Mouse (Mus musculus): ENCODE data around the gene Mrpl17.

DNA sequence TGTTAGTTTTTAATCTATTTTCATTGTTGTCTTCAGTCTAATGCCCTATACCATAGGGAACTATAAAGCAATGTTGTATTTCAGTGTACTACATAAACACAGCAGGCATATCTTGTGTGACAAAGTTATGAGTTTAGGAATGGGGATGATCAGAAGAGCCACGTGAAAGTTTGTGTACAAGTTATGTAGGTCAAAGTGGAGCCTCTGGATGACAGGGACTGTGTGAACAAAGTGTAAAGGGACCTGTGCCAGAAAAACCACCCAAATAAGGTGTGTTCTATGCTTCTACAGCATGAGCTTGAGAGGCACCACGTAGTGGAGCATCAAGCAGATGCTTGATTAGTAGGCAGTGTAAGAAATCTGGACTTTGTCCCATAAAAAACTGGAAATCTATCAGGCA lies 4.2 kb downstream of the Mrpl17 start:
- no peak for TF ChIP-seq POLR2A (IDR thresholded peaks at IDR 0.05; ENCODE audit: borderline replicate concordance, control insufficient read depth, low read depth, low read length)
- TF ChIP-seq CTCF (IDR thresholded peaks at IDR 0.05; ENCODE audit: control insufficient read depth, insufficient read depth, low read length), result no peak
